Mouse (Mus musculus) CD4-positive, CD25-positive, alpha-beta regulatory T cell, adult 9 weeks (primary cell): Measurements from ENCODE around the gene Psmc3ip. TPM values are rescaled to one million over a fixed set of nuclear protein-coding genes. Genes with fewer than 3 reads are reported as not detected.

Experiments
- polyA plus RNA-seq: library from polyadenylated mRNA; unstranded; fragments of 100-300 nt; shearing (Covaris generic); gene quantifications from one replicate; pipeline ENCODE4 v1.2.1, GENCODE M21; 2017

The Psmc3ip gene
- 9.8 TPM for polyA plus RNA-seq

GRCm38 (mm10) chr11:101095314-101096024 is at the start of gene Psmc3ip:
Gene Psmc3ip, minus strand, starts transcription at chr11:101095436.

GRCm38 (mm10) chr11:101119761-101120544 is 24.7 kb upstream of the Psmc3ip start, which contains the start of the genes Retreg3 and Tubg1:
Gene Retreg3, minus strand, starts transcription at chr11:101119893.
Gene Tubg1, plus strand, starts transcription at chr11:101119938.

DNA sequence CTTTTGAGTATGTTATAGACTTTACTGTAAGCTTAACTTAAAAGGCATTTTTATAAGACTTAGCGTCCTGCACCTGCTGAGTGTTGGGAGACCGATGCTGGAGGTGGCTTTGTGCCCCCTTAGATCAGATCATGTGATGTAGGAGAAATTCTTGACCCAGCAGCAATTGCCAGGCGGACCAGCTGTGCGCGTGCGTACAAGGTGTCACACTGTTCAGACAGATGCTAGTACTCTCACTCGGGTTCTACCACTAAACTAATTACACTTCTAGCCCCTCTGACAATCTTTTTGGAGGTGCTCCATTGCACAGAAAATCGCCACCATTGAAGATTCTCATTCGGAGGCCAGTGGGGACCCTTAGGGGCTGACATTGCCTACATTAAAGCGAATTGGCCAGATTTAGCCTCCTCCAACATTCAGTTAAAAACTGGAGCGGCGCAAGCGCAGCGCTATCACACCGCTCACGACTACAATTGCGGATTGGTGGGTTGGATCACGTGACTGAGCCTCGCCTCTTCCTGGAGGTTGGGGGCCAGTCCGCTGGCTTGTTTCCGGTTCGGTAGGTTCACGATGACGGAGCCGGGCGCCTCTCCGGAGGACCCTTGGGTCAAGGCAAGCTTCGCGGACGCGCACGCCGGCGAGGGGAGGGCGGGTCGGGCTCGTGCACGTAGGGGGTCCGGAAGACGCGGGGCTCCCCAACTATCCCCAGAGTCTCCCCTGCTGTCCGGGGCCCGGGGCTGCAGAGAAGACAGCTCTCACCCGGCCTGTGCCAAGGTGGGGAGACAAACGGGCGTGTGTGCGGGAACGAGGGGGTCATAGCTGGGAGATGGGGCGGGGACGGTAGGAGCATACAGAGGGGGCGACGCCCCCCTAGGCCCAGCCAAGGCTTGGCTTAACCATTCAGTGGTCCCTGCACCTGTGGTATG is 8.2 kb downstream of the Psmc3ip start, which contains the start of gene Mlx:
TSS of gene Mlx (plus strand) at position 522 of the 926 bp plus-strand sequence.

DNA sequence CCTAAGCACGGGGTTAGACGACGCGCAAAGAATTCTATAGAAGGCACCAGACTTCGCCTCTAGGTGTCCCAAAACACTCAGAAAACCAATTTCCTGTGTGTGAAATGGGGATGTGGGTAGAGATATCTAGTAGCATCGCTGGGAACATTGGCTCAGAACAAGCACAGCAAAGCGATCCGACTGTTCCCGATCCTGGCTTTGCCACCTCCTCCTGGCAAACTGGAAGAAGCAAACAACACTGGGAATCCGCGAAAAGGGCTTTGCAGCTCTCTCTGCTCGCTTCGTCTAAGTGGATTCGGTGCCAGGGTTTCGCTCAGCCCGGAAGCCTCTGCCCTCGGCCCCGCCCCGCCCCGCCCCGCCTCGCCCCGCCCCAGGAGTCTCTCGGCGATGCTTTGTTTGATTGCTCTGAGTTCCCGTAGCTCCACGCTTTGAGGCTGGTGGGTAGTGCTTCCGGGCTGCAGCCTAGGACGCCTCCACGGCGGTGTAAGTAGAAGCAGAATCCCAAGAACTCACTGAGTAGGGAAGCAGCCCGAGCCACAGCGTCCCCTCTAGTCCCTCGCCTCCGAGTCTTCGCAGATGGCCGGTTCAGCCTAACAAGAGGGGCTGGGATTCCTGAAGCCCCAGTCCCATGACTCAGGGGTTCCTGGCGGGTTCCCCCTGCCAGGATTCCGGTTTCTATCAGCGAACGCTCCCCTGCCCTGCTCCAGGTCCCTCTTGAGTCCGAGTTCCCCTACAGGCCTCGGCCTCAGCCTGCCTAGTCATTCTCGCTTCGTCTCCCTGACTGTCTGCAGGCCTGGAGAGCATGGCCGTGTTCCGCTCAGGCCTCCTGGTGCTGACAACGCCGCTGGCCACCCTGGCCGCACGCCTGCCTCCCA is 12.8 kb downstream of the Psmc3ip start, which contains the start of gene Coasy:
TSS of gene Coasy (plus strand) at position 358 of the 875 bp plus-strand sequence.

GRCm38 (mm10) chr11:101078121-101078520 is 17.1 kb downstream of the Psmc3ip start, which contains the start of gene Hsd17b1:
Gene Hsd17b1, plus strand, starts transcription at chr11:101078411.

DNA sequence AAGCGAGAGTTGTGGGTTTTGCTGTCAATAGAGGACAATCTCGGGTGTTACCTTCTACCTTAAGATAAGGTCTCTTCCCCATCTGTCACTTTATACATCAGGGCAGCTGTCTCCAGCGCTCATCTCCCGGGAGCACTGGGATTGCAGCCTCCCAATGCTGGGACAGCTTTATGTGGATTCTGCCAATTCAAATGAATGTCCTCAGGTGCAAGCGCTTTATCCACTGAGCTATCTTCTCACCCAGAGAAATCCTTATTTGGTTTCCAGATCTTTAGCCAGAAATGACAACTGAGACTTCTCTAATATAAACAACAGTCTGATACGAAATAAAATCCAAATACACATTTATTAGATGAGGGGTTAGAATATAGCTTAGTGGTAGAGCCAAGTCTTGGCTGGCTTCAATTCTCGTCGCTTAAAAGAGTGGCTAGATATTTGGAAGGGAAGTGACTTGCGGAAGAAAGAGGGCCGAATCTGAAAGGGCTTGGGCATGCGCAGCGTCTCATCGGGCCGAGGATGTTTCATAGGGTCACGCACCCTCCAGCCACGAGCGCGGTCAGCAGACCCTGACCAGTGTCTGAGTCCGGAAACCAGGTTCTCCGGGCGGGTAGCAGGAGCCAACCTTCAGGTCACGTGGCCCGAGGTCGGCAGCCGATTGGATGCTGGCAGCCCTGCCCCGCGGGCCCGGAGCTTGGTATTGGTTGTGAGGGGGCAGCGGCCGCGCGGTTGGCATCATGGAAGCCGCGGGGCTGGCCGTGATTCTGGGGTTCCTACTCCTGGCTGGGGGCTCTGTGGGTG is 25.6 kb downstream of the Psmc3ip start, which contains the start of gene Naglu:
TSS of gene Naglu (plus strand) at position 622 of the 798 bp plus-strand sequence.

Other genes starting within 250 kb of the Psmc3ip start
- gene Stat5b, start 244.7 kb downstream of the Psmc3ip start, polyA plus RNA-seq: 123 TPM
- 105 TPM for gene Stat5a, start 236.1 kb downstream of the Psmc3ip start, polyA plus RNA-seq
- 221 TPM for gene Stat3, start 155.9 kb downstream of the Psmc3ip start, polyA plus RNA-seq
- gene Cavin1, start 124.5 kb downstream of the Psmc3ip start, polyA plus RNA-seq: 0.31 TPM
- 6.4 TPM for gene Atp6v0a1, start 86.0 kb downstream of the Psmc3ip start, polyA plus RNA-seq
- gene Naglu, start 25.4 kb downstream of the Psmc3ip start, polyA plus RNA-seq: 5.5 TPM
- gene Hsd17b1, start 17.0 kb downstream of the Psmc3ip start, polyA plus RNA-seq: 0.20 TPM
- 41.6 TPM for gene Coasy, start 12.9 kb downstream of the Psmc3ip start, polyA plus RNA-seq
- gene Mlx, start 8.2 kb downstream of the Psmc3ip start, polyA plus RNA-seq: 123 TPM
- gene Retreg3, start 24.5 kb upstream of the Psmc3ip start, polyA plus RNA-seq: 43.8 TPM
- gene Tubg1, start 24.5 kb upstream of the Psmc3ip start, polyA plus RNA-seq: 44.6 TPM
- gene Tubg2, start 60.5 kb upstream of the Psmc3ip start, polyA plus RNA-seq: 4.5 TPM
- 0.05 TPM for gene Cntnap1, start 75.1 kb upstream of the Psmc3ip start, polyA plus RNA-seq
- not detected for gene Plekhh3, start 75.9 kb upstream of the Psmc3ip start, polyA plus RNA-seq
- gene Ccr10, start 80.0 kb upstream of the Psmc3ip start, polyA plus RNA-seq: 2.0 TPM
- gene Ezh1, start 131.0 kb upstream of the Psmc3ip start, polyA plus RNA-seq: 98.0 TPM
- gene Ramp2, start 150.6 kb upstream of the Psmc3ip start, polyA plus RNA-seq: 0.36 TPM
- gene Vps25, start 158.3 kb upstream of the Psmc3ip start, polyA plus RNA-seq: 178 TPM
- 6.2 TPM for gene Wnk4, start 165.1 kb upstream of the Psmc3ip start, polyA plus RNA-seq
- gene Cntd1, start 183.6 kb upstream of the Psmc3ip start, polyA plus RNA-seq: 0.33 TPM
- 134 TPM for gene Coa3, start 183.7 kb upstream of the Psmc3ip start, polyA plus RNA-seq
- 232 TPM for gene Becn1, start 206.8 kb upstream of the Psmc3ip start, polyA plus RNA-seq
- gene Psme3, start 220.8 kb upstream of the Psmc3ip start, polyA plus RNA-seq: 93.7 TPM
- gene Aoc2, start 229.6 kb upstream of the Psmc3ip start, polyA plus RNA-seq: 3.4 TPM
- not detected for gene Aoc3, start 235.2 kb upstream of the Psmc3ip start, polyA plus RNA-seq